Mouse (Mus musculus) CD4-positive helper T cell, adult 2 months (primary cell): Measurements from ENCODE around the gene 1810010H24Rik.
"Not testable (repeated sequence)": the region's sequence is repeated elsewhere in the genome, so short reads cannot be mapped to it uniquely, and the experiment has no call there.

ENCODE experiments used
- DNase-seq: peaks from one replicate; pipeline ENCODE4 v3.0.0-alpha.2; 2012; ENCODE audit warnings: low read depth, missing footprints, low spot score

Gene 1810010H24Rik

DNA sequence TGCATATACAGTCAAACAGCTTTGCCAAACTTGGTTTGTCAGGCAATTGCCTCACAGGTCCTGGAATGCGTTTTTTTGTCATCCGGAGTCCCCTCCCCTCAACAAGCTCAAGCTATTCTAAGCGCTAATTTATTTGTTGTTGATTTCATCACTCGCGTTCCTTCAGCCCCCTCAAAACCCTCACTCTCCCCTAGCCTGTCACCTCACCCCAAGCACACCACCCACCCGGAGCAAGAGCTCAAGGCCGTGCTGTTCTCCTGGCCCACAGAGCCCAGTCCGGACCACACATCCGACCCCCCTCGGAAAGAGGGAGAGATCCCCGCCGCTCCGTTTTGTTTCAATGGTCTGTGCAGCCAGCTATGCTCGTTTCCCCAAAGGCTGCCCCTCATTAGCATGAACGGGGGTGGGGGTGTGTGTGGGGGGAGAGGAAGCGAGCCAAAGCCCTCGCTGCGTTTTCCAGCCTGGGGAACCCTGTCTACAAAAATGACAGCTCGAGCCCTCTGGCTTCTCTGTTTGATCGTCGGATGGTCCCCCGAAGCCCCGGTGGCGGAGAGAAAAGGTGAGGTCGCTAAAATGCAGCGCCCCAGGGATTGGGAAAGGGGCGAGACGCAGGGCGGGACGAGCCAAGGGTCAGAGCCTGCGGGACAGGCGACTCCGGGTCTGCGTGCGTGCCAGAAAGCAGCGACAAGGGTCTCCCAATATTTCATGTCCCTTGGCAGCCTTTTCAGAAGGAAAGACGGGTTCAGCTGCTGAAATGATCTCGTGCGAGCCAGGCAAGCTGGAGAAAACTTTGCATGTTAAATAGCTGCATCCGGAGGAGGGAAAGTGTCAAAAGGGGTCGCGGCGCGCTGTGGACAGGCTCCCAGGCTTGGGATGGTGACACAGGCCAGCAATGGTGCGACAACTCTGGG is at the start of gene 1810010H24Rik:
1810010H24Rik (plus strand) TSS at position 271 of the 911 bp plus-strand sequence.
- DNase-seq: peak; percentile 37

DNA sequence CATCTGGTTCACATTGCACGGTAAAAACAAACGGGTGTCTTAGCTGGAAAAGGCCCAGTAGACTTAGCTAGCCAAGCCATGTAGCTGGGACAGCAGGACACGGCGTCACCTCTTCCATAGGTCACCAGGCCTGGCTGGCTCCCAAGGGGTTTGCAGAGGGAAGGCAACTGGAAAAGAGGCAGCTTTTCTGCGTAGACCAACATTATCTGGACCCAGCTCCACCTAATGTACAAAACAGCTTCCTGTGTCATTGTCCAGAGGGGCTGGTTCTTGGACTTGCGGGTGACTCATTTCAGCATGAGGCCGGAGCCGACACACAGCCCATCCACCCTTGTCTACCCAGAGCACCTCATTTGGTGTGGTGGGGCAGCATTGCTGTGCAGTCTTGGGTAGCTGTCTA is 49.3 kb upstream of the 1810010H24Rik start:
- no peak for DNase-seq

DNA sequence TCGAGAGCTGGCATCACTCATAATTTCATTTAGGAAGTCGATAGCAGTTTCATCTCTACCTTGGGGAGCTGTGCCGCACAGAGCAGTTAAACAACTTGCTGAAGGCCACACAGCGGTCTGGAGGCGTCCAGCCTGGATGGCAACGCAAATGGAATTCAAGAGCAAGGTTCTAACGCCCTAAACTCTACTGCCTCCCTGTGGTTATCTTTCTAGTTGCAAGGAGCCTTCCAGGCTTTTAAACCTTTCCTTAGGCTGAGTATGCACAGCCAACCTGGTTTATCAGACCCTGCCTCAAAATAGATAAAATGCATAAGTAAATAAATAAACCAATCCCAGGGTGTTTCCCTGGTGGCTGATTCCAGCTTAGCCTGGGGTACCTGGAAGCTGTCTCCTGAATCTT is 45.0 kb upstream of the 1810010H24Rik start:
- DNase-seq: peak; percentile 68

DNA sequence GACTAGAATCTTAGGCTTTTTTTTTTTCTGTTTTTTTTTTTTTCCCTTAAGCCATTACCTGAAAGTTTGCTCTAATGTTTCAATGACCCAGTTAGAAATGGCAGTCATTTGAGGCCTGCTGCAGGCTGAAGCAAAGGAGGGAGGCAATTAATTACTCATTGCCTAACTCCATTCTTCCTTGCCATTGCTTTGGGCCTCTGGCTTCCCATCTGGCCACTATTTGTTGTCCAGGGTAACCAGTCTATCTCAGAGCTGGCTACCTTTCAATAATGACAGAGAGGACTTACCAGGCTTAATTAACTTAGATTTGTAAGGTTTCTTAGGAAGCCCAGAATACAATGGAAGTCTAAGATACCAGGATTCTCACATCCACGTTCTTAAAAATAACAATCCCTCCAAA is 43.7 kb upstream of the 1810010H24Rik start:
- no peak for DNase-seq

DNA sequence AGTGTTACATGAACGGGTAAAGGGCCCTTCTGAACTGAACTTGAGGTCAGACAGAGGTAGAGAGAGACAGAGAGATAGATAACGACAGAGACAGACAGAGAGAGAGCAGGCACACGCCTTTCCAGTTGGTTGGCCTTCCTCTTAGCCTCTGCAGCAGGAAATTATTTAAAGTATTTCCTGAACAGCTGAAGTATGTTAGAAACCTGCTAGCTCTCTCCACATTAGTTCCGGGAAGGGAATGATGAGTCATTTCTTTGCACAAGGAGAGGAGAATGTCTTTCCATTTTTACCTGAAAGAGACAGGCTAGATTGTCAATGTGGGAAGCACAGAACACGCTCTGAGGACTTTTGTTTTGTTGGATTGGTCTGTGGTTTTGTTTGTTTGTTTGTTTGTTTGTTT is 43.1 kb upstream of the 1810010H24Rik start:
- DNase-seq: no peak

DNA sequence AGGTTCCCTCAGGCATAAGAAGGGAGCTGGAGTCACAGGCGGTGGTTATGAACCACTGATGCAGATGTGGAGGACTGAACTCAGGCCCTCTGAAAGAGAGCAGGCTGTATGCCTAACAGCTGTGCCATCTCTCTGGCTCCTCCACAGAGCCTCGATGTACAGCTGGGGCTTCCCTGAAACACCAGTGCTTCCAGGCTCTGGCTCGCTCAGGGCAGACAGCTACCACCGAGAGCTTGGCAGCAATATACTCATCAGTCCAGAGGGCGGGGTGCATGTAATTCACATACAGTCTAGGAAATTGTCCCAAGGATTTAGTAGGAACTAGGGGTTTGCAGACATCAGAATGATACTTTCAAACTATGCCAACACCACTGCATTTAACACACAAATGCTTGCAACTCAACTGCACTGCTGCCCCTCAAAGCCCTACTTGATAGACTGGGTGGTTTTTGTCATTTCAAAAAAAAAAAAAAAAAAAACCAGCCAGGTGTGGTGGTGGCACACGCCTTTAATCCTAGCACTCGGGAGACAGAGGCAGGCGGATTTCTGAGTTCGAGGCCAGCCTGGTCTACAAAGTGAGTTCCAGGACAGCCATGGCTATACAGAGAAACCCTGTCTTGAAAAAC is 39.4 kb upstream of the 1810010H24Rik start:
- not testable (repeated sequence) for DNase-seq

DNA sequence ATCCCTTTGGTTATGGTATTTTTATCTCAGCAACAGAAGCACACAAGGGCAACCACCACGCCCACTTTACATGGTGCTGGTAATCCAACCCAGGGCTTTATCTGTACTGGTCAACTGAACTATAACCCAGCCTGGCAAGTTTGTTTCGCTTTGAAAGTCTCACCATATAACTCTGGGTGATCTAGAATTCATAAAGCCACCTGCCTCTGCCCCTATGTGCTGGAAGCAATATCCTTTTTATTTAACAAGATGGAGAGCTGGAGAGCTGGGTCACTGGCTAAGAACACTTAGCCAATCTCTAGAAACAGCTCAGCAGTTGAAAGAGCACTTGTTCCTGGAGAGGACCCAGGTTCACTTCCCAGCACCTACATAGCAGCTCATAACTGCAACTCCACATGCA is 38.1 kb upstream of the 1810010H24Rik start:
- DNase-seq: no peak

DNA sequence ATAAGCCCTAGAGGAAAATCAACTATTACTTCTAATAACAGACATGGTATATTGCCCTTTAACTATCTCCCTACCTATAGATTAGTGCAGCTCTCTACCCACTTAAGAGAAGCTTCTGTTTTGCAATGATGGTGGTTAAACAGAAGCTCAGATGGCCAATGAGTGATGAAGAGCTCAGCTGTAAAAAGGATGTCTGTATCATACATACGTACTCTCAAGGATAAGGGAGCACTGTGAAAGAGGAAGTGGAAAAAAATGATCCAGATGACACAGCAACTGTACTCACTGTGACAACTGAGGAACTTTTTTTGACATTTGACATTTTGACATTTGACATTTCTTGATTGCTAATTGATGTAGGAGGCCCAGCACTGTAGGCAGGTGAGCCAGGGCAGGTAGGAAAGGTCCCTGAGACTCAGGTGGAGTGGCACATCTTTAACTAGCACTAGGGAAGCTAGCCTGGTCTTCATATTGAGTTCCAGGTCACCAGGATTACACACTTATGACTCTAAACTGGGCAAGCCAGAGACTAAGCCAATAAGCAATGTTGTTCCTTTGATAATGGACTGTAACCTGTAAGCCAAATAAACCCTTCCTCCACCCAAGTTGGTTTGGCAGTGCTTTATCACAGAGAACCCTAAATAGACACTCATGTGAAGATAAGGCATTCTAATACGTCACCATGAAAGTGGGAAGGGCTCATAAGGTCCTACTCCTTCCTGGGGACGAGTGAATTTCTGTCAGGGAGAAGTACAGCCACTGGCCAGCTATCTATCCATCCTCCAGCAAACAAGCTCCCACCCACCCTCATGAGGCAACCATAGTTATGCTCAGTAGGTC is 31.0 kb upstream of the 1810010H24Rik start:
- DNase-seq: peak; percentile 36

DNA sequence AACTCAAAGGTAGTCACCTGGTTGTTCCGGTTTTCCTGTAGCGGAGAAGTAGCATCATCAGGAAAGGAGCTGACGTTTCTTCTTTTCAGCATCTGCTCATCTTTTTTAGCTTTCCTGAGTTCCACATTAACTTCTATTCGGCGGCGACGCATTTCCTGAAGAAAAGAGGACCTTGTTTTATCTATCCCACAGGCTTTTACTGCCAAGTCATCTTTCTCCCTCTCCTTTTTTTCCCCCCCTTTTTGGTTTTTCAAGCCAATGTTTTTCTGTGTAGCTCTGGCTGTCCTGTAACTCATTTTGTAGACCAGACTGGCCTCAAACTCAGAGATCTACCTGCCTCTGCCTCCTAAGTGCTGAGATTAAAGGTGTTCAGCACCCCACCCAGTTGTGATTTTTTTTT is 29.0 kb upstream of the 1810010H24Rik start:
- DNase-seq: not testable (repeated sequence)

DNA sequence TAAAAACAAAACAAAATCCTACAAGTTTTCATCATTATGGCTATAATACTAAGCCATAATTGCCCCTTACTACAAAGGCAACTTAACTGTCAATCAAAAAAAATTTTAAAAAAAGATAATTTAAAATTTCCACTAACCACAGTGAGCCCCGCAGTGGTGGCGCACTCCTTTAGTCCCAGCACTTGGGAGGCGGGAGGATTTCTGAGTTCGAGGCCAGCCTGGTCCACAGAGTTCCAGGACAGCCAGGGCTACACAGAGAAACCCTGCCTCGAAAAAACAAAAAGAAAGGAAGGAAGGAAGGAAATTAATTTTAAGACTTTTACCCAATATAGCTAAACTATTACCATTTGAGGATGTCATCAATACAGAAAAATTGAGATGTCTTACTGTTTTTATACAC is 27.5 kb upstream of the 1810010H24Rik start:
- no peak for DNase-seq

DNA sequence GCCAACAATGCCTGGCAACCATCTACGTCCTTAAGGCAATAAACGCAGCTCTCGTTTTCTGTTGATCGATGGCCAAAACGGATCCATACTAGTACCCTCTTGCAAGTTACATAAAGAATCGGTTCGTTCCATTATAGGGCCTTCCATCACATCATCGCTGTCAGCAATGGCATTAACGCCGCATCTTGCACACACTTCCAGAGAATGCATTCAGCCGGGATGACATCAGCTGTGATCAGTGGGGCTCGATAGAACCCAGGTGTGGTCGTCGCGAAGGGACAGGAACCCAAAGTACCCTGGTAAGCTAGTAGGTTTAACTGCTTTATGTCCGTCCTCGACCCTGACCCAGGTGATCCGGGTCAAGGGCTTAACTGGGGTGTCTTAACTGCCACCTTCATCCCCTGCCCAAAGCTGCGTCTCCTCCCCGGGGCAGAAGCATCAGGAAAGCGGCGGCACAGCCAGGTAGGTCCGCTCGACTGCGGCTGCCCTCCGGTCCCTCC is 26.8 kb upstream of the 1810010H24Rik start:
- peak; percentile 39 for DNase-seq

DNA sequence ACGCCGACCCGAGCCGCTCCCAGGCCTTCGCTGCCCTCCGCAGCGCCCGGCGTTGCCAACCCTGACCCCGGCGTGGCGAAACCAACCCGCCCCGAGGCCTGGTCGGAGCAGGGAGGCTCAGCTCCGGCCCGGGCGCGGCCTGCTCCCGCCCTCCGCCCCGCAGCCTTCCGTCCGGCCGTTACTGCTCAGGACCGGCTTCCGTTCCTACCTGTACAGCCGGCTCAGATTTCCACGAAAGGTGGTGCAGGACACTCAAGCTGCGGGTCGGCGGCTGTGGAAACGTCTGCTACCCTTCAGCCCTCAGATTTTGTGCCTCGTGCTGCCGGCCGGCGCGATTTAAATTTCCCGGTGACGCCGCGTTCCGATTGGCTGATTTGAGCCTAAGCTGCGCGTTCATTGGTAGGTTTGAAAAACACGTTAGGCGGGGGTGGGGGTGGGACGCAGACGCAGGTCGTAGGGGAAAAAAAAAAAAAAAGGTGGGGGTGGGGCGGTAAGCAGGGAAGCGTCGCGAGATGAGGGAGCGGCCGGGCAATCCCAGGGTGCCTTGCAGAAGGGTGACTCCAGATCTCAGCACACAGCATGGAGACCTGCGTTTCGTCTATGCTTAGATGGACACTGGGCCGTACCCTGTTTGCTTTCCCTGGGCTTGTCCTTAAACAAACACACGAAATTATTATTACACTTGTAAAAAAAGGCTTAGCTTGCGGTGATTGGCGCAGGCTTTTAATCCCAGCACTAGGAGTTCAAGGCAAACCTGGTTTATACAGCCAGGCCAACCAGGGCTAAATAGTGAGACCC is 26.1 kb upstream of the 1810010H24Rik start, which contains the start of gene Kpna2:
Kpna2 (minus strand) TSS at position 391 of the 798 bp plus-strand sequence.
- DNase-seq: peak; percentile 96

DNA sequence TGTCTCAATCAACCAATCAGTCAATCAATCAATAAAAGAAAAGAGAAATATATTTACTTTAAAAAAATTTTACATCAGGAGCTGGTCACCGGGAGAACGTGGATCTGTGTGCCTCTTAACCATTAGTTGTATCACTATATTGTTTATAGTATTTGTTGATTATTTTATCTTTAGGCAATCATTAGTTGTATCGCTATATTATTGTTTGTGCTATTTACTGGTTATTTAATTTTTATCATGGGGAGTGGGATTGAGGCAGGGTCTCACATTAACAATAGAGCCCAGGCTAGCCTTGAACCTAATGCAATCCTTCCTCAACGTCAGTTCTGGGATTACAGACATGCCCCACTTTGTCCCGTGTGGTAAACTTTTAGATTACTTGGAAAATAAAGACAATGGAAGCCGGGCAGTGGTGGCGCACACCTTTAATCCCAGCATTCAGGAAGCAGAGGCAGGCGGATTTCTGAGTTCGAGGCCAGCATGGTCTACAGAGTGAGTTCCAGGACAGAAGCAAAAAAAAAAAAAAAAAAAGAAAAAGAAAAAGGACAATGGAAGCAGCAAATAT is 25.4 kb upstream of the 1810010H24Rik start:
- no peak for DNase-seq

DNA sequence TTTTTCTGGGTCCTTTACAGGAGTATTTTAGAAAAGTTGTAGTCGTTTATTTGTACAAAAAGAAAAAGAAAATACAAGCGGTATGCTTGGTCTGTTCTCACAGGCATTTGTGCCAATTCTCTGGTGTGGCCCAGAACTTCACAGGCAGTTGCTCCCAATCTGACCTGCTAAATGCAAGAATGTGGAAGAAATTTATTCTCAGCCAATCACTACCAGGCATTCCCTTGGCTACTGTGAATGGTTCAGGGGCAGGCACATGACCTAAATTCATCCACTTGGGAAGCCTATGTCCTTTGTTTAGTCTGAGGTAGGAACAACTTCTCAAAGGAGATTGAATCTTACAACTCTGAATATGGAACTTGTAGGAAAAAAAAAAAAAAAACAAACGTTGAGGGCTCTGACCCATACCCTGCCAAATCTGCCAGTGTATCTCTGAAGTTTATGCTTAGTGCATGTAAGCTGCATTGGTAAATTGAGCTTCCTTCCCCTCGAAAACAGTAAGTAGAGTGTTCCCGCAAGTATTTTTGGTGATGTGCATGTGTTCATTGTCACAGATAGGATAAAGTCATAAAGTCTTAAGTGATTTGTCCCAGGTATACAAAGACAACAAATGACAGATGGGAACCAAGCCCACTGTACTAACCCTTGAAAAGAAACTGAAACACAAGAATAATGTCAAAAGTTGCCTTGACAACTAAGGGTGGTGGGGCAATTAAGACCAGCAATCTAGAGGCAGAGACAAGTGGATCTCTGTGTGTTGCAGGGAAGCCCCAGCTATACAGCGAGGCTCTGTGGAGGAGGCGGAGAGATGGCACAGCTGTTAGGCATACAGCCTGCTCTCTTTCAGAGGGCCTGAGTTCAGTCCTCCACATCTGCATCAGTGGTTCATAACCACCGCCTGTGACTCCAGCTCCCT is 23.5 kb upstream of the 1810010H24Rik start:
- no peak for DNase-seq

DNA sequence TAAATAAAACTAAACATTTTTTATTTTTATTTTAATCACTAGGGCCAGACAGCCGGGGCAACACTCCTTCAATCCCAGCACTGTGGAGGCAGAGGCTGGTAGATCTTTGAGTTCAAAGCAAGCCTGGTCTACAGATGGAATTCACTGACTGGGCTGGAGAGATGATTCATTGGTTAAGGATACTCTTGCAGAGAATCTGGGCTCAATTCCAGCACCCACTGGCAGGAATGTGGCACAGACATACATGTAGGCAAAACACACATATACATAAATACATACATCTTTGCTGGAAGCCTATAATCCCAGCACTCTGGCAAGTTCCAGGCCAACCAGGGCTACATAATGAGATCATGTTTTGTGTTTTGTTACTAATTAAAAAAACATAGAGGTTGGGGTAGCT is 19.9 kb upstream of the 1810010H24Rik start:
- DNase-seq: no peak

DNA sequence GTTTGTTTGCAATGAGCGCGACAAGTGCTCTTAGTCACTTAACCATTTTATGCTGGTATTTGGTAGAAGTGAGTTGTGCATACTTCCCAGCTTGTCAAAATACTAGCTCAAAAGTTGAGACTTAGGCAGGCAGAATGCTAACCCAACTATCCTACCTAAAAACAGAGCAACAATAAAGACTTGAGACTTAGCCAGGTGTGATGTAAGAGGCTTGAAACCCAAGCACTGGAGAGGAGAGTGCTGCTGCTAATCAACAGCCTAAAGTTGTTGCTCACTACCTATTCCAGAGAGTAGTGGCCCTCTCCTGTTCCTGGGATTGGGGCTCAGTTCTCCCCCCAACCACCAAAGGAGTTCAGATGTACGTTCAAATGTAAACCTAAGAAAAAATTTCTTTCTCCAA is 15.0 kb upstream of the 1810010H24Rik start:
- DNase-seq: no peak

DNA sequence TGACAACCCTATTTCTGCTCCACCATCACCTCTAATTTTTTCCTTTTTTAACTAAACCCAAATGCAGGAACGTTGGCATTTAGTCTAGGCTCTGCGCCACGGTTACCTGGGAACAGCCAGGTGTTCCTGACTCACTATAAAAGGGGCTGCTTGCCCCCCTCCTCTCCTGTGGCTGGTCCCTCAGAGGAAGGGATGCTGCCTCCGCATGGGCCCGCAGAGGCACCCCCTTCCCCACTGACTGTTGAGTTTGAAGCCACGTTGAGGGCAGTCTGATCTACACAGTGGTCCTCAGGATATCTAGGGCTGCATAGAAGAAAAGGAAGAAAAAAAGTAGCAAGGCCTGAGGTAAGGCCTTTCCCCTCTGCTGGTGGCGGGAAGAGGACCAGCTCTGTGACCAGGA is 14.3 kb upstream of the 1810010H24Rik start:
- DNase-seq: no peak

DNA sequence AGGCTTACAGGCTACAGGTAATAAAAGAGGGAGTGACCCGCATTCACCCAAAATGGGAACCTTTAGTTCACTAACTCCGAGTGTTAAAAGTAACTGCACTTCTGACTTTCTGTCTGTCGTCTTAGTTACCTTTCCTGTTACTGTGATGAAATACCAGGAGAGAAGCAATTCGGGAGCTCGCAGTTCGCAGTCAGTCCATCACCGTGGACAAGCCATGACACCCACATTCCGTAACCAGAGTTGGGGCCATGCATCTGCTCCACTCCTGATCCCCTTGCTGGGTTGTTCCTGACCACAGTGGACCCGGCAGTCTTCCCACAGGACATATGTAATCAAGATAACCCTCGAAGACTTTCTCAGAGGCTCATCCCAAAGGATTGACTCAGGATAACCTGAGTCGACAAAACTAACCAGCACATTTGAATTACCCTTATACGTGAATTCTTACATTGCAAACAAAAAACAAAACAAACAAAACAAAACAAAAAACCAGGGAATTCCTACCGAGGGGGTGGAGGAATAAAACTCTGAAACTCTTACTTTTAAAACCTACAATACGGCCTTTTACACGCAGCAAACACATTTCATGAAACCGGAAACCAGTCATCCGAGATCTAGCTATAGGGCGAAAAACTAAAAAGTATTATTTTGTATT is 13.7 kb upstream of the 1810010H24Rik start:
- no peak for DNase-seq
